Mouse (Mus musculus) embryonic fibroblast, embryonic 13.5 days (primary cell): ENCODE measurements at regions not wholly inside any gene's neighbourhood (a gene's known extent, or its start where the extent isn't known, plus 50 kb on each side); places are given as distances from the start of the nearest gene placed in this dataset.

Experiments
- CTCF ChIP-seq: IDR thresholded peaks from 2 replicates; pipeline ENCODE4 v1.5.1; 2011; ENCODE audit warnings: mild to moderate bottlenecking, control low read depth, low read length, moderate library complexity, borderline replicate concordance; ENCODE audit not compliant: insufficient read depth
- POLR2A ChIP-seq: IDR thresholded peaks from 2 replicates; pipeline ENCODE4 v1.6.1; 2011; ENCODE audit warnings: low read depth, mild to moderate bottlenecking, control low read depth, low read length, moderate library complexity

GRCm38 (mm10) chr8:88018494-88018893 is 59.1 kb upstream of the Zfp423 start:
- TF ChIP-seq CTCF (no peak), POLR2A (no peak)
